Mouse (Mus musculus) kidney, adult 2 months (tissue): ENCODE data around the gene Ldha.

Source experiments
- CTCF ChIP-seq: fragments of 200-500 bp; conservative IDR thresholded peaks from 2 replicates; pipeline ENCODE4 v1.5.1; 2011; ENCODE audit warnings: low read depth, mild to moderate bottlenecking, control low read depth, low read length, moderate library complexity, mixed read lengths; ENCODE audit not compliant: insufficient read depth, insufficient read length
- POLR2A ChIP-seq: fragments of 200-500 bp; IDR thresholded peaks from one replicate; pipeline ENCODE4 v1.6.1; 2011; ENCODE audit warnings: low read depth, low read length, control low read depth

DNA sequence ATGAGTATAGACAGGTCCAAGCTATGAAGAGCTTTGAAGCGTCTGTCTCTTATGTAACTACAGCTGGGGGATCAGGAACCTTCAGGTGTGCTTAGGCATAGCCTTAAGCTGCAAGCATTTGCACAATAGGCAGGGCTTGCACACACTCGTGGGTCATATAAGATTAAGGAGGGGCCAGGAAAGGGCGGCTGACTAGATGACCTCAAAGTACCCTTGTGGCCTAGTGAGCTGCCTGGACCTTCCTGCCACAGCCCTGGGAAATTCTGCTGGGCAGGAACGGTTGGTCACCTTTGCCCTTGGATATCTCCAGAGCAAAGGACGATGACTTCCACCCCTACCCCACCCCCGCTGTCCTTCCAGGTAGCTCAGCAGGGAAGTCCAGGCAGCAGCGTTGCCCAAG lies 1.8 kb upstream of the Ldha start:
- TF ChIP-seq CTCF = no peak
- no peak for TF ChIP-seq POLR2A
